Mouse (Mus musculus) MEL (cell line): Measurements from ENCODE around the gene Ttf2.

ENCODE experiments used
- CTCF ChIP-seq, 3 experiments: IDR thresholded peaks in 2 of 3; conservative IDR thresholded peaks in 1 of 3; 2 replicates each; pipeline ENCODE4 v1.5.1; 2011 to 2012; ENCODE audit warnings: low read length in 3 of 3, low read depth in 2 of 3, mild to moderate bottlenecking in 2 of 3, improper control_type of control experiment in 1 of 3, inconsistent platforms in 1 of 3, mixed read lengths in 1 of 3, moderate library complexity in 1 of 3; ENCODE audit not compliant: control insufficient read depth in 1 of 3, insufficient read depth in 1 of 3, poor library complexity in 1 of 3, severe bottlenecking in 1 of 3
- E2F4 ChIP-seq: IDR thresholded peaks from 2 replicates; pipeline ENCODE4 v1.6.1; 2011; ENCODE audit warnings: low read depth, low read length, improper control_type of control experiment, borderline replicate concordance
- MEF2A ChIP-seq: IDR thresholded peaks from 2 replicates; pipeline ENCODE4 v1.6.1; 2014; ENCODE audit warnings: low read depth, mild to moderate bottlenecking, inconsistent platforms, low read length, improper control_type of control experiment; ENCODE audit not compliant: poor library complexity, insufficient replicate concordance, severe bottlenecking; ENCODE audit errors: extremely low read depth

DNA sequence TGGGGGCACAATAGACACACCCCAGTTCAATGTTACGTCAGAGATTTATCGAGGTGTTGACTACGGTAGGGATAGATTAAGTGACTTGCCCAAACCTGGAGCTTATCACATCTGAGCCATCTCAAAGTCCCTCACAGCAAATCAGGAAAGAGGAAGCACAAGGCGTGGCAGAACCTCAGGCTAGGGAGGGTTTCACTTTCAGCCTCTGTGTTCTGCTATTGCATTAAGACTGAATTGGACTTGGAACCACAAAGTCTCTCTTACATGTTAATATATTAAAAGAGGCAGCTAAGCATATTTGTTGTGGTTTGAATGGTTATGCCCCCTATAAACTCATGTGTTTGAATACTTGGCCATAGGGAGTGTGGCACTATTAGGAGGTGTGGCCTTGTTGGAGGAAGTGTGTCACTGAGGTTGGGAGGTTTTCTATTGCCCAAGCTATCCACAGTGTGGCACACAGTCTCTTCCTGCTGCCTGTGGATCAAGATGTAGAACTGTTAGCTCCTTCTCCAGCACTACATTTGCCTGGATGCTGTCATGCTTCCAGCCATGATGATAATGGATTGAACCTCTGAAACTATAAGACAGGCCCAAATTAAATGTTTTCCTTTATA lies 41.2 kb upstream of the Ttf2 start:
- TF ChIP-seq MEF2A (no peak), E2F4 (no peak), CTCF (IDR thresholded peaks at IDR 0.05 in 2 of 3, conservative IDR thresholded peaks at IDR 0.05 in 1 of 3; ENCODE audit: control insufficient read depth in 1 of 3, insufficient read depth in 1 of 3, low read depth in 2 of 3, low read length in 3 of 3, poor library complexity in 1 of 3, severe bottlenecking in 1 of 3) (no peak)
